Mouse (Mus musculus): ENCODE measurements around the gene Dnmt3b.
"Not testable (repeated sequence)": the region's sequence is repeated elsewhere in the genome, so short reads cannot be mapped to it uniquely, and the experiment has no call there.

The Dnmt3b gene

GRCm38 (mm10) chr2:153638977-153639680 lies 10.1 kb upstream of the Dnmt3b start:
- DNase-seq, result no peak

- DNase-seq, result no peak
These were observed 6.8 kb upstream of the Dnmt3b start for GRCm38 (mm10) chr2:153642496-153642895.

- DNase-seq, result no peak
These were observed 6.3 kb upstream of the Dnmt3b start for GRCm38 (mm10) chr2:153642999-153643398.

GRCm38 (mm10) chr2:153648773-153649297 lies 415 bp upstream of the Dnmt3b start:
- no peak for DNase-seq

GRCm38 (mm10) chr2:153650014-153650687 lies 901 bp downstream of the Dnmt3b start:
- peak; percentile 32 to 50 for DNase-seq

- no peak for DNase-seq
These were observed 2.4 kb downstream of the Dnmt3b start for GRCm38 (mm10) chr2:153651681-153652080.

GRCm38 (mm10) chr2:153657659-153658058 lies 8.4 kb downstream of the Dnmt3b start:
- not testable (repeated sequence) for DNase-seq

- no peak for DNase-seq
These were observed 11.4 kb downstream of the Dnmt3b start for GRCm38 (mm10) chr2:153660616-153661015.

GRCm38 (mm10) chr2:153665401-153665800 lies 16.2 kb downstream of the Dnmt3b start:
- no peak for DNase-seq

- DNase-seq, result peak in 1 of 2 experiments; percentile 1
These were observed 19.6 kb downstream of the Dnmt3b start for GRCm38 (mm10) chr2:153668754-153669376.

- DNase-seq, result no peak
These were observed 20.9 kb downstream of the Dnmt3b start for GRCm38 (mm10) chr2:153670111-153670510.

GRCm38 (mm10) chr2:153672619-153673018 lies 23.4 kb downstream of the Dnmt3b start:
- no peak for DNase-seq

- not testable (repeated sequence) for DNase-seq
These were observed 26.1 kb downstream of the Dnmt3b start for GRCm38 (mm10) chr2:153675364-153675763.

- no peak for DNase-seq
These were observed 27.7 kb downstream of the Dnmt3b start for GRCm38 (mm10) chr2:153676944-153677343.

- no peak for DNase-seq
These were observed 28.3 kb downstream of the Dnmt3b start for GRCm38 (mm10) chr2:153677550-153677949.

GRCm38 (mm10) chr2:153679959-153680358 lies 30.7 kb downstream of the Dnmt3b start:
- DNase-seq, result no peak

- not testable (repeated sequence) for DNase-seq
These were observed 44.2 kb downstream of the Dnmt3b start for GRCm38 (mm10) chr2:153693413-153693812.

GRCm38 (mm10) chr2:153694462-153695085 lies 45.3 kb downstream of the Dnmt3b start:
- peak; percentile 28 to 41 for DNase-seq

GRCm38 (mm10) chr2:153696352-153696751 lies 47.1 kb downstream of the Dnmt3b start, which contains the start of gene Dnmt3c:
Dnmt3c (plus strand) TSS chr2:153696652.
- no peak for DNase-seq

GRCm38 (mm10) chr2:153703389-153703788 lies 54.1 kb downstream of the Dnmt3b start:
- DNase-seq, result no peak

GRCm38 (mm10) chr2:153710701-153711330 lies 61.6 kb downstream of the Dnmt3b start:
- DNase-seq, result peak in 1 of 2 experiments; percentile 11

- peak; percentile 50 to 55 for DNase-seq
These were observed 63.4 kb downstream of the Dnmt3b start for GRCm38 (mm10) chr2:153712646-153713091.
